Mouse (Mus musculus) testis, adult 2 months (tissue): ENCODE measurements around the gene Enoph1.

Source experiments
- CTCF ChIP-seq: fragments of 200-500 bp; IDR thresholded peaks from 2 replicates; pipeline ENCODE4 v1.5.1; 2012; ENCODE audit warnings: low read depth, mild to moderate bottlenecking, inconsistent platforms, low read length, moderate library complexity; ENCODE audit not compliant: control insufficient read depth, insufficient read depth, insufficient replicate concordance
- POLR2A ChIP-seq: fragments of 200-500 bp; IDR thresholded peaks from 2 replicates; pipeline ENCODE4 v1.6.1; 2012; ENCODE audit warnings: low read depth, mild to moderate bottlenecking, inconsistent platforms, low read length, moderate library complexity; ENCODE audit not compliant: control insufficient read depth

GRCm38 (mm10) chr5:100079931-100080275, 40.1 kb downstream of the Enoph1 start:
- TF ChIP-seq CTCF (no peak), POLR2A (no peak)
